Mouse (Mus musculus): Measurements from ENCODE around the gene Bach1. TPM values are rescaled to one million over a fixed set of nuclear protein-coding genes. Genes with fewer than 3 reads are reported as not detected.

Bach1 gene
- polyA plus RNA-seq (2012; ENCODE audit: low replicate concordance), result 5.9 and 8.5 TPM in 2 replicates

GRCm38 (mm10) chr16:87698692-87699305 is at the start of gene Bach1:
Bach1 (plus strand) TSS chr16:87698945.

Other genes starting within 250 kb of the Bach1 start
- 8.4 and 16.4 TPM in 2 replicates for gene Usp16, start 244.2 kb upstream of the Bach1 start, polyA plus RNA-seq (2012; ENCODE audit: low replicate concordance)
- gene Cct8, start 203.1 kb upstream of the Bach1 start, polyA plus RNA-seq (2012; ENCODE audit: low replicate concordance), result 28.8 and 54.3 TPM in 2 replicates
- gene Map3k7cl, start 145.6 kb upstream of the Bach1 start, polyA plus RNA-seq (2012; ENCODE audit: low replicate concordance), result not detected in 2 replicates